Mouse (Mus musculus) heart, postnatal 0 days (tissue): ENCODE results near the gene Ildr2.

ENCODE experiments used
- CTCF ChIP-seq: IDR thresholded peaks from 2 replicates; pipeline ENCODE4 v1.5.1; 2016; ENCODE audit warnings: antibody characterized with exemption, control low read depth, low read depth
- EP300 ChIP-seq: IDR thresholded peaks from 2 replicates; pipeline ENCODE4 v1.6.1; 2016; ENCODE audit warnings: antibody characterized with exemption, low read depth

DNA sequence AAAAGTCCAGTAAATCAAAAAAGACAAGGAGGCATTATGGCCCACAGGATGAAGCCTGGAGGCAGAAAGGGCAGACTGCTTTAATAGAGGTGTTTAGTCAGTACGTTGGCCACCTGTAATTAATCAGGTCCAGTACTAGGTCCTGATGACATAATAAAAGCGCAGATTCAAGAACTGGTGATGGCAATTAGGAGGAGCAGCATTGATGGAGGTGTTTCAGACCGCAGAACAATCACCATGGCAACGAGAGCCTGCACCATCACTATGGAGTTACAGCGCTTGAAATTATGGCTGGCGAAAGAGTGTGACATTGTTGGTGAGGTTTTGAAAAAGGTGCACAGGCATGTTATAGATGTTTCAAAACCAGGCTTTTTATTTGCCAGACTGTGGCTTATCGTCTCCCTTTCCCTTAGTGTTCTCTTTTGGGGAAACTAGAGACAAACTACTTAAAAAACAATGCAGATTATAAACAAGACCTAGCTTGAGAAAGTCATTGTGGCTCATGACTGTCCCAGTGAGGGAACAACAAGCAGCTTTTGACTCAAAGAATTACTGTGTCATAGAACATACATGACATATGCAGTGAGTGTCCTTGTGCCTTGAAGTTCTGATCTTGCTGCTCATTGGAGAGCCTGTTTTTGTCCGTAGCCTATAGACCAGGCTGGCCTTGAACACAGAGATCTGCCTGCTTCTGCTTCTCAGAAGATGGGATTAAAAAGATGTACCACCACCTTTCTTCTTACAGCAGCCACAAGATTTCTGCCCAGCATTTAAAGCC is 90.5 kb downstream of the Ildr2 start:
- no peak for TF ChIP-seq EP300
- no peak for TF ChIP-seq CTCF
